Mouse (Mus musculus) adipocyte (in vitro differentiated cells): Measurements from ENCODE around the gene Aamp.
A peak's percentile ranks its signal among the peaks of the same experiment; 100 is the strongest.

ENCODE experiments used
- DNase-seq: peaks from one replicate; pipeline ENCODE4 v3.0.0-alpha.2; 2016; ENCODE audit warnings: low spot score

Aamp gene

DNA sequence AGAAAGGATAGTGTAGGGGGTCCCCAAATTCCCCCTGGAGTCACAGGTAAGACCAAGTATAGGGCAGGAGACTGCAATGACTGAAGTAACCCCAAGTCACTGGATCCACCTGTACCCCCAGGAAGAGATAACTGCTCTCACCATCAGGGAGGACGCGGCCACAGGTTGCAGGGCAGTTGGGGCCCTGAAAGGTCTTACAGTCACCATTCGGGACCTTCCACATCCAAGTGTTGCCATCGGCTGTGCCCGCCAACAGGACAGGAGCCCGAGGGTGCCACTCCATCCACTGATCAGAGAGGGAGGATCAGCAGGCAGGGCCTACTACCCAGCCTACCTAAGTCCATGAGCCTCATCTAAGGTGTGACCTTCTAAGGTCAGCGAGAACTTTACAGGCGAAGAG, 2.7 kb downstream of the Aamp start:
- no peak for DNase-seq

DNA sequence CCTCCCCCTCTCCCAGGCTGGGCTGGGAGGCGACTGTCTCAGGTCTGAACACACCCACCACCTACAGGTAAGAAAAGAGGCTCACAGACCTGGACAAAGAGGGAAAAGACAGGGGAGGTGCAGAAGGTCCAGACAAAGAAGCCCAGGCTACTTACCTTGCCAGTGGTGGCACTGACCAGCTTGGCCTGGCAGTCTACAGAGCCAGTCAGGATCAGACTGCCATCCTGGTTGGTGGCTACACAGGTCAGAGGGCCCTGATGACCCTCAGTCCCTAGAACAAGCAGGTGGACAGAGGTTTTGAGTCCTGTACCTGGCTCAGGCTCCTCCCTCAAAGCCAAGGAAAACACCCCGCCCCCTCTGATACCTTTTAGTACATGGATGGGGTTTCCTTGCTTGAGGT, 3.2 kb downstream of the Aamp start:
- DNase-seq: no peak

DNA sequence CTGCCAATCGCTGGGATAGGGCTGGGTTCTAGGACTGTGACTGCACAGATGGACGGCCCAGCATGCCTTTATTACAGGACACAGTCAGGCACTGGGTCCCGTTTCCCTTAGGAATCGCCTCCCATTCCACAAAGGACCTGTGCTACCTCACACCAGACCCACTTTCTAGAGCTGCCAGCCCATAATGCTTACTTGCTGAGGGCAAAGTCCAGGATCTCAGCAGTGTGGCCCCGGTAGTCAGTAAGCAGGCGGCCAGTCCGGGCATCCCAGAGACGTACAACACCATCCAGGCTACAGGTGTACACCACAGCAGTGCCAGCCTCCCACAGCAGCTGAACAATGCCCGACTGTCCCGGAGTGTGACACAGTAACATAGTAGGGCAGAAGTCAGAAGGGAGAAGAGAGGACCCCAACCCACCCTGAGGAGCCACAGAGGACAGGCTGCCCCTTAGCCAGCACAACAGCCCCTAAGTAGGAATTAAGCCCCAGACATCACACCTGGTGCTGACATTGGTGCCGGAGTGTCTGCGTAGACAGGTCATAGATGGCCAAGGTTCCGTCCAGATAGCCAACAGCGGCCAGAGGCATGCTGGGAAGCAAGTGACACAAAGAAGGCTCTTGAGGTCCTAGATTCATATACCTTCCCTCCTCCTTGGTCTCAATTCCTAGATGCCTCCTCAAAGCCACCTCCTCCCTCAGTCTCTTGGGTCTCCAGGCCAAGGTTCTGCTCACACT, 3.8 kb downstream of the Aamp start:
- no peak for DNase-seq

DNA sequence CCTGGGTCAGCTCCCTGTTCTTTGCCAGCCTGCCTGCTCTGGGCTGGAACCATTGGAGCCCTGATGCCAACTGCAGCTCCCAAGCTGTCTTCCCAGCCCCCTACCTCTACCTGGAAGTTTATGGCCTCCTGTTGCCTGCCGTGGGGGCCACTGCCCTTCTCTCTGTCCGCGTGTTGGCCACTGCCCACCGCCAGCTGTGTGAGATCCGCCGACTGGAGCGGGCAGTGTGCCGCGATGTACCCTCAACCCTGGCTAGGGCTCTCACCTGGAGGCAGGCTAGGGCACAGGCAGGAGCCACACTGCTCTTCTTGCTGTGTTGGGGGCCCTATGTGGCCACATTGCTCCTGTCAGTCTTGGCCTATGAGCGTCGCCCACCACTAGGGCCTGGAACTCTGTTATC, 5.5 kb downstream of the Aamp start:
- DNase-seq: no peak

DNA sequence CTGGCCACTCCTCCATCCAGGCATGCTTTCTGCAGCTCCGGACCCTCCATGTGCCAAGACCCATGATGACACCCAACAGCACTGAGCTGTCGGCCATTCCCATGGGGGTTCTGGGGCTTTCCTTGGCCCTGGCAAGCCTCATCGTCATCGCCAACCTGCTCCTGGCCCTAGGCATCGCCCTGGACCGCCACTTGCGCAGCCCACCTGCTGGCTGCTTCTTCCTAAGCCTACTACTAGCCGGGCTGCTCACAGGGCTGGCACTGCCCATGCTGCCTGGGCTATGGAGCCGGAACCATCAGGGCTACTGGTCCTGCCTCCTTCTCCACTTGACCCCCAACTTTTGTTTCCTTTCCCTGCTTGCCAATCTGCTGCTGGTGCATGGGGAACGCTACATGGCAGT, 6.0 kb downstream of the Aamp start, which contains the start of gene Gpbar1:
Gpbar1 (plus strand) TSS at position 13 of the 400 bp plus-strand sequence.
- no peak for DNase-seq

DNA sequence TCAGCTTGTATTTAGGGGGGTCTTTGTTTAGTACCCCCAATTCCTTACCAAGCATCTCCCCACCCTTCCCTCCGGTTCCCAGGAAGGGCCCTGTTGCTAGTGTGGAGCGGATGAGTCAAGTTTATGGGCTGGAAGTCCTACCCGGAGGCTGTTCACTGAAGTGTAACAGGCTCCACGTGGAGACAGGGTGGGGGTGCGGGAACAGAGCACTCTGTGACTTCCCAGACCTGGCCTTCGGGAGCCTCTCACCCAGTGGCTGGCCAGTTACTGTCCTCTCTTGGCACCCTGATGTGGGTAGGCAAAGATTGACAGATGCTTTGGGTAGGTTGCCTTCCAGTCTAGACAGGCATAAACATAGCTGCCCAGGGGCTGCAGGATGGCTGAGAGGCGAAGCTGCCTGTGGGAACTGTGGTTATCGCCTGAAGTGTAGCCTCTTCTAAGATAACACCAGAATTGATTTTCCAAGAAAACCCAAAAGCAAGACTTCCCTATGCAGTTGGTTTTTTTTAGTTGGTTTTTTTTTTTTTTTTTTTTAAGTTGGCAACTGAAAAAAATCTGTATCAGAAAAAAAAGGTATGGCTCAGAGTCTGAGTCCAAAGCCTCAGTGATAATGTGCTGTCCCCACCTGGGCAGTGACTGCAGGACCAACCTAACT, 6.5 kb downstream of the Aamp start:
- DNase-seq: peak; percentile 72

DNA sequence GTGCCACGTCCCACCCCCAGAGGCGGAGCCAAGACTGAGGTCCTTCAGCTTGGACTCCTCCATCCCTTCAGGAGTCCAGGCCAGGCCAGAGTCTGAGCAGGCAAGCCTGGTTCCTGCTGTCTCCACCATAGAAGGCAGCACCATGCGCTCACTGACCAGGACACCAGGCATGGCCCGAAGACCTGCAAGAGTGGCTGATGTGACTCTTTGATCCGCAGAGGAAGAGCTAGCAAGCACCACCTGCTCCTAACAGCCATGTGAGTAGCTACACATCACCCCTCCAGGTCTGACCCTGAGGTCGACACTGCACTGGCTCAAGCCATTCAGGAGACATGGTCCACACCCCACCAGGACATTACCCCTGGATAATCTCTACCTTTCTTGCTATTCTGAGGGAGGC, 7.5 kb downstream of the Aamp start:
- no peak for DNase-seq

DNA sequence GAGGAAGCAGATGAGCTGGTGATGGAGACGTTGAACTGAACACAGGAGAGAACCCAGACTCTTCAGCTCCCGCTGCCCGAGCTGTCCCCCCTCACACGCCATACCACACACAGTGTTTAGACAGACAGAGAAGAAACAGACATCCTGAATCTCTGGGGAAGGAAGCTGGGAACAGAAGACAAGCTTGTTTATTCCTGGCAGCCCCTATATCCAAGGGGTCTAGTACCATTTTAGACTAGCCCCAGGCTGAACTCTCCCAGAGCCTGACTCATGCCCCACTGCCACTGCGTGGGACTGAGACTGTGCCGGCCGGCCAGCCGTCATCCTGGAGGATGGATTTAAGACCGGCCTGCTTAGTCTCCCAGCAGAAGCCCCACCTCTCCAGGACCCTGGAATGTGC, 9.5 kb downstream of the Aamp start:
- DNase-seq: no peak

DNA sequence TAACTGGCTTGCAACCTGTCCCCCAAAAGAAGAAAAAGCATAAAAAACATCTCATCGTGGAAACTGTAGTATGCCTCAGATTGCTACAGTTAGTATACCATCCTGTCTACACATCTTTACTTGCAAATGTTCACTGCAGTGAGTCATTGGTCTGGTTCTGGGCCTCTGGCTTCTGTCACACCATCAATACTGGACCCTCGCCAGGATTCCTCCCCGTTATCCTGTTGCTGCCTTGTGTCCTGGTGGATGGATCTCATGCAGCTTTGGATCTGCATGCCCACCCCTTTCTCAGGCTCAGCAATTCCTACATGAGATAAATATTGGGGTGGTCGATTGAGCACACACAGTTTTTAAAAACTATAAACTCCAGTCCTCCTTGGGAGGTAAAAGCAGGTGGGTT, 12.9 kb downstream of the Aamp start:
- no peak for DNase-seq

DNA sequence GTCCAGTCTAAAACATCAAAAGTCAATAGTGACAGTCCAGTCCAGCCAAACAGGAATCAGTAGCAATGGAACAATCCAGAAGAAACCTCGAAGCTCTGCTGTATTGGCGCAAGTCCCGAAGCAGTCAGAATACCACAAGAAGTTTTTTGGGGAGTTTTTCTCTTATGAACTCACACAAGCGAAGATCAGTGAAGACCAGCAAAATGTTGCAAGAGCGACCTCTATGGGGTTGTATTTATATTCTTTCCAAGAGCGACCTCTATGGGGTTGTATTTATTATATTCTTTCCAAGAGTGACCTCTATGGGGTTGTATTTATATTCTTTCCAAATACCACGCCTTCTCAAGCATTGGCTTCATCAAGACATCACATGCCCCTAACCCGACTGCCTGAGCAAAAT, 15.8 kb downstream of the Aamp start:
- no peak for DNase-seq

DNA sequence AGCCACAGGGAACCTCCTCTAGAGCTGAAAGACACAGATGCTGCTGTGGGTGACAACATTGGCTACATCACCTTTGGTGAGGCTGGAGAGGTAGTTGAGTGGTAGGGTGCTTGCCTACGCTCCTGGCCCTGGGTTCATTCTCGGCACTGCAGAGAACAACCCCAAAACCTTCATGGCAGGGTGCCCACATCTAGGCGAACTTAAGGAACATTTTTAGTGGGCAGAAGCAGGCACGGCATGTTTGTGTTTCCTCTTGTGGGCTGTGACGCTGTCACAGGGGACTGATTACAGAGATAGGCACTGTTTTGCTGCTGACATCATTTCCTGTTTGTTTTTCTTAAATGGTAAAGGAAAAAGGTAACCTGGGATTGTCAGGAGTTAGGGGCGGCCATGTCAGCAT, 22.0 kb downstream of the Aamp start:
- DNase-seq: no peak

DNA sequence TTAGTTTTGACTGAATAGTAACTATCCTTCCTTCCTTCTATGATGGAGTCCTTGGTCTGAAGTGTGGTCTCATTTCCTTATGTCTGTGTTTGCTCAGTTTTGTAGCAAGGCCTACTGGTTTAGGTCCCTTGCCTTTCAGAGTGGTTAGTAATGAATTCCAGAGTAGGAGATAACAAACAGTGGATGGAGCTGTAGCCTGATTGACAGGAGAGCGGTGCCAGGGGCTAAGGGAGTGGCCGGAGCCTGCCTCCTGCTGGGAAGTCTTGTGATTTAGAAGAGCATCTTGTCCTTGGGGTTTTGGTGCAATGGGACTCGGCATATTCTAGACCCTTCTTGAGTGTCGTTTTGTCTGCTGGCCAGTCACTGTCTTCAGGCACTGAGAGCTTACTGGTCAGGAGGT, 27.8 kb downstream of the Aamp start:
- DNase-seq: no peak

DNA sequence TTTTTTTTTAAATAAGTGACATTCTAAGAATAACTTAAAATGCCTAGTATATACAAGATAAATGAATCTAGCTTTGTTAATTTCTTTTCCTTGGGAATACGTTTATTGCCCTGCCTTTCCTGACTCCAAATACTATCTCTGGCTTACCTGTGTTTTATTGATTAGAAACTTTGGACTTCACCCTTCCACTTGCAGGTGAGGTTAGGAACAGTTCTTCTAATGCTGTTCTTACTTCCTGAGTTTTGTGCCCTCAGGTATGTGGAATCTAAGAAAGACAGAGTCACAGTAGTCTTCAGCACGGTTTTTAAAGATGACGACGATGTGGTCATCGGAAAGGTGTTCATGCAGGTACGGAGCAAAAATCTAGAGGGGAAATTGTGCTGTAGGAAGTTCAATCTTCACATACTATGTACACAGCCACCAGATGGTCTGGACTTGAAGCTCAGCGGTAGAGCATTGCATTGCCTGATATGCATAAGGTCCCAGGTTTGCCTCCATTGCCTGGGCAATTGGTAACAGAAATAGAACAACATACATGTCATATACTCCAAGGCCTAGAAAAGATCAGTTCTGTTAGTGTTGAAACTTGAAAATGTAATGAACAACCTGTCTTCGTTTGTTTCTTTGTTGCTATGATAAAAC, 28.7 kb downstream of the Aamp start:
- no peak for DNase-seq

DNA sequence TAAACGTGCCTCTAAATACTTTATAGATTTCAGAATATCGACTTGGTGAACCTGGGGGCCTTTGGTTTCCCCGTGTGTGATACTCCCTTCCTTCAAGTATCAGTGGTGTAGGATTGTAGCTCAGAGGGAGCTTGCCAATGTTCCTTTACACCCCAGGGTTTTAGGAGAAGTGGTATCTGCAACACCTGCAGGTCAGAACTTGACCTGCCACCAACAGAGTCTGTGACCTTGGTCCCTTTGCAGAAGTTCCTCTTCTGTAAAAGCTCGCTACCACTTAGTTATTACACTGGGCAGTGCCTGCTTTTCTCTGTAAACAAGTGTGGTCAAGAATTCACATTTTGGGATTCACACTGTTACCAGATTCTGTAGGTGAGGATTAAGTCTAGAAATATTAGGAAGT, 34.4 kb downstream of the Aamp start:
- no peak for DNase-seq

DNA sequence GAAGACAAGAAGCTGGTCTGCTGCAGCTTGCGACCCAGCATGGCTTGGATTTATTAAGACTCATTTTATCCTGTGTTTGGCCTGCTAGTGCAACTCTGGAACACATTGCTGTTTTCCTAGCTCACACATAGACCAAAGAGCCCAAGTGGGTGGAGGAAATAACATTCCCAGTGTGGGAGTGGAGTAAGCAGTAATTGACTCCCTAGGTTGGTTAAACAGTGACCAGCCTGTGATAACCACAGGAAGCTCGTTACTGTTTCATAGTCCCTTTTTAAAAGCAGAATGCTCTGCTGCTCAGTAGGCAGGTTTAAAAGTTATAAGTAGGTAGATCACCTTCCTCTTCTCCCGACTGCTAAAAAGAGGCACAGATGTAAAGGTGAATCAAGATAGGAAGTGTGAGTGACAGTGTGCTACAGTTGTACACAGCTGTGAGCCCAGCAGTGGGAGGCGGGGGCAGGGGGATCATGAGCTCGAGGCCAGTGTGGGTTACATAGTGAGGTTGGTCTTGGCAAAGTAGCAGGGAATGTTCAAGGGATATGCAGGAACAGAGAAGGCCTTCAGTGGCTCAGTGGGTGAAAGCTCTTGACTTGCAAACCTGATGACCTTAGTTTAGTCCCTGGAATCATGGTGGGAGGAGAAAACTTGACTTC, 35.1 kb downstream of the Aamp start:
- DNase-seq: no peak

DNA sequence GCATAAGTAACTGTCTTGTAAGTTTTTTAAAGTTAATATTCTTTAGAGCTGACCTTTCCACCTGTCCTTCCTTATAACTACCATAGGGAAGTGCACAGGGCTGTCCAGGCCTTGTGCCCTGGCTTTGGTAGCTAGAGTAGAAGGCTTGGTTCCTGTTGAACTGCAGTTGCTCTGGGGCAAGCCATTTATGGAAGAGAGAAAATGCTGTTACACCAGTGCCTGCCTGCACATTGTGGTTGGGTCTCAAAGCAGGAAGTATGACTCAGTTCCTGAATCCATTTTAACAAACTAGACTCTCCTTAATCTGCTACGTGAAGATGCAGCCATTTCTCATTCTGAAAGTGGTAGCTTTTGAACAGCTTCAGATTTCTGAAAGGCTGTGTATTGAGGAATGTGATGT, 35.7 kb downstream of the Aamp start:
- DNase-seq: no peak

DNA sequence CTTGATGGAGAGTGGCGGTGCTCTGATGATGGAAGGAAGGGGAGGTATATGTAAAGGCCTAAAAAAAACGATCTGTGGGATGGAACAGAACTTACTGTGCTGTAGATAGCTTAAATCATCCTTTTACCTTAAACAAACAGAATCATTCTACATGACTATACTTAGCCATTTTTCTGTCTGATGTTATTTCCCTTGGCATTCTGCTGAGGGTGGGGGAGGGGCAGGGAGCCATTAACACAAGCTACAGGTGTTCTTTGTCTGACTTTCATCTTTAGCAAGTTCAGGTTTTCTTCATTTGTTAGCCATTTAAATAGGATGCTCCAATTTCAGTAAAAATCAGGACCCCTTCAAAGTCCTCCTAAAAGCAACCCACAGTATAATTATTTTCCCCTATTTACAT, 39.0 kb downstream of the Aamp start:
- no peak for DNase-seq

DNA sequence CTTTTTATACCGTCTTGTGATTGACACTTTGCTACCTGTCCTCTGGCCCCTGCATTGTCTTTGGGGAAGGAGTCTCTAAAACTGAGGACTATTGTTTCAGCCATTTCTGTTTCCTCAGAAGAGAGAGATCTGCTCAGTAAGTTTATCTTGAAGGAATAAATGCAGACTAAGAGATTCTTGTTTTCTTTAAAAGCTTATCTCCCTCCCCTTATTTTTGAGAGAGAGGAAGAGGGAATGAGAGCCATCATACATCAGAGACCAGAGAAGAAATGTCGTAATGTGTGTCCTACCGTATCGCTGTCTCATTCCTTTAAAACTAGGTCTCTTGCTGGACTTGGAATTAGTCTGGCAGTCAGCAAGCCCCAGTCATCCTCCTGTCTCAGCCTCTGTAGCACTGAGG, 43.7 kb downstream of the Aamp start:
- DNase-seq: no peak

DNA sequence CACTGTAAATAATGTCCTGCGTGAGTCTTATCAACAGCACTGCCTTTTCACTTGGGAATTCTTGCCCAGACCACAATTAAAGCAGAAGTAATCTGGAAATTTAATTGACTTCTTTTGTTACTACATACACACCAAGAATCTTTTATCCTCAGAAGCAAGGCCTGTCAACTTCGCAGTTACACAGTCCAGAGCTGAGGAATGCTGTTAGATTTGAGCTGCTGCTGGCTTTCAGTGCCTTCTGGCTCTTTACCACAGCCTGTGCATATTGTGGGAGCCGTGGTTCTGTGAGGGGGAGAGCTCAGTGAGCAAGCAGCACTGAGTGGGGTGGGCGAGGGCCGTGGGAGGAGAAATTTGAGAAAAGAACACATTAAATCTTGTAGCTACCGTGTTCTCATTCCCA, 44.2 kb downstream of the Aamp start:
- DNase-seq: no peak

DNA sequence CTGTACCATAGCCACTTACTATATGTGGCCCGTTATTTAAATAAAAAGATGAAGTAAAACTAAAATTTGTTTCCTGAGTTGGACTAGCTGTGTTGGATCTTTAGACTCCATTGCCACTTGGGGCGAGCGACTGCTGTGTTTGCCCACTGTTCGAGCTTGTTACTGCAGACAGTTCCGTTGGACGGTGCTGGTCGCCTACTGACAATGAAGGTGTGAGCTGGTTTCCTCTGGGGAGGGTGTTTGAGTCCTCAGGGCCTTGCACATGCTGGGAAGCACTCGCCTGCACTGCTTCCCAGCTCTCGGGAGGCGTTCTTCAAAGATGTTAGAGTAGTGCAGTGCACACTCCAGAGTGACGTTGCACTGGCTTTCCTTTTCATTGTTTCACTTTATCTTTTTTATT, 44.9 kb downstream of the Aamp start:
- DNase-seq: no peak

DNA sequence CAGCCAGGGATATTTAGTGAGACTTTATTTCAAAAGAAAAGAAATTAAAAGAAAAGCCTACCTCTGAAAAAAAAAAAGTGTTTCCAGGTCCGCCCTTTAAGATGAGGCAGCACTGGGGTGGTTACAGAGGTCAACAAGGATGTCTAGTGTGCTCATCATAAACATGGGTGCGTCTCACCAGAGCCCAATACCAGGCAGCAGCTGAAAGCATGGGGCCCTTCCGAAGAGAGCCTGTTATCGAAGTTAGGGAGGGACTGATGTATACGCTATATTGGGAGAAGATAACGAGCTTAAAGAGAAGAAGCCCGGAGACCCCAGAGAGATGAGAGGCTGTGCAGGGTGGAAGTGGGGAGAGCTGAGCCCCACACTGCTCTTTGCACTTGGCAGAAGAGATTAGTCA, 45.4 kb downstream of the Aamp start:
- DNase-seq: no peak

DNA sequence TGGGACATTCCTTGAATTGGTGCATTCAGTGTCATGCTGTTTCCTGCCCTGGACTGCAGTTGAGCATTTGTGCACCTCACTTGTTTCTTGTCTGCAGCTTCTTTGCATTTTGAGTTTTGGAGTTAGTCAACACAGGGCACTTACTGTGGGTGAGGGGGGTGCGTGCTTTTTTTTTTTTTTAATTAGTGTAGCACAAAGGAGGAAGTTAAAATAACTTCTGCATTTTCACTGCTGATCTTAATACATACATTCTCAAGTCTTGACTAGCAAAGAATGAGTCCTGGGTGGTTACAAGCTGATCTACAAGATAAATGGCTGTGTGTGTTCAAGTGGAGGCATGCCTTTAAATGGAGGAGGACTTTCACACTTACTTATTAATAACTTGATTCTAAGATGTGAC, 46.4 kb downstream of the Aamp start:
- no peak for DNase-seq

DNA sequence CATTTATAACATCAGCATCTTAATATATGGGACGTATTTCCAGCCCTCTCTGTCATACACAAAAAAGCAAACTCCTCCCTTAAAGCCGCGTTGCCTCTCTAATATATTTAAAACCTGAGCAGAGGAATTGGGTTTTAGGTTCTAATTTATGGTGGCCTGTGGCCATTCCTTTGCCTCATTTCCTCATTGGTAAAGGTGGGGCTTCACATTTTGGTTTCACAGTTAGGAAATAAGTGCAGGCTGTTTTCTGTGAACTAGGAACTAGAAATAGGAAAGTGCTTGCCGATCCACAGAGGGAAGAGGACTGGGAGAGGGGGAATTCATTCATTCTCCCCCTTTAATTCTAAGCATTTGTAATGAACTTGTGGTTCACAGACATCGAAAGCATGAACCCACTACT, 46.9 kb downstream of the Aamp start:
- no peak for DNase-seq
